Mouse (Mus musculus) erythroblast, embryonic 14.5 days (primary cell): ENCODE measurements around the gene Gm7138. TPM values are rescaled to one million over a fixed set of nuclear protein-coding genes. Genes with fewer than 3 reads are reported as not detected.

Source experiments
- H3K27me3 ChIP-seq: 2 replicates; pipeline ENCODE4 v1.6.1; 2012; ENCODE audit warnings: inconsistent platforms; ENCODE audit not compliant: control insufficient read depth
- H3K36me3 ChIP-seq: 2 replicates; pipeline ENCODE4 v1.6.1; 2012; ENCODE audit warnings: mild to moderate bottlenecking, inconsistent platforms; ENCODE audit not compliant: control insufficient read depth
- H3K4me1 ChIP-seq: 2 replicates; pipeline ENCODE4 v1.6.1; 2012; ENCODE audit warnings: inconsistent platforms; ENCODE audit not compliant: control insufficient read depth
- H3K4me3 ChIP-seq: replicated peaks from 2 replicates; pipeline ENCODE3; 2012; ENCODE audit warnings: moderate library complexity, mild to moderate bottlenecking, inconsistent platforms
- H3K9me3 ChIP-seq: 2 replicates; pipeline ENCODE4 v1.6.1; 2012; ENCODE audit warnings: low read length, inconsistent platforms, mixed read lengths; ENCODE audit not compliant: control insufficient read depth
- GATA1 ChIP-seq: IDR thresholded peaks from 2 replicates; pipeline ENCODE4 v1.6.1; 2012; ENCODE audit warnings: low read length, inconsistent platforms, mixed read lengths
- TAL1 ChIP-seq: IDR thresholded peaks from 3 replicates; pipeline ENCODE4 v1.6.1; 2012; ENCODE audit warnings: low read length, inconsistent platforms, mixed read lengths
- polyA plus RNA-seq: library from polyadenylated mRNA; stranded (reverse); fragments of >175 nt; gene quantifications from 2 replicates; pipeline ENCODE4 v1.2.3, GENCODE M21; 2012

The Gm7138 gene
- polyA plus RNA-seq, 1 experiment, result not detected

DNA sequence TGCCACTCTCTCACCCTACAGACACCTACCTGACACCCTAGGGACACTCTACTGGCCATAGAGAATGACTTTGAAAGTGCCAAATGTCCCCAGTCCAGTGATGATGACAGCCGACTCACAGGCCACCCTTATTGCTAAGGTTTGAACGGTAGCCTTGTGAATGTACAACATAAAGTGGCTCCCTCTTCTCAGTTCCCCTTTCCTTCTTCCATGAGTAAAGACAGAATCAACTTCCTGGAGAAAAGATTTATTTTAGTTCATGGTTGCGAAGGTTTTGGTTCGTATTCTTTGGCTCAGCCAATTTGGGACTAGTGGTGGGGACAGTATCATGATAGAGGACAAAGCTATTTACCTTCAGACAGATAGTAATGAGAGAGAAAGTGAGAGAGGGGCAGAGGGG is 37.8 kb downstream of the Gm7138 start:
- Histone ChIP-seq H3K9me3 (peaks cover 6% of the 10 kb centered on the region), H3K4me3 (no peak overlapping the region)
- TF ChIP-seq GATA1 (no peak), TAL1 (no peak)

DNA sequence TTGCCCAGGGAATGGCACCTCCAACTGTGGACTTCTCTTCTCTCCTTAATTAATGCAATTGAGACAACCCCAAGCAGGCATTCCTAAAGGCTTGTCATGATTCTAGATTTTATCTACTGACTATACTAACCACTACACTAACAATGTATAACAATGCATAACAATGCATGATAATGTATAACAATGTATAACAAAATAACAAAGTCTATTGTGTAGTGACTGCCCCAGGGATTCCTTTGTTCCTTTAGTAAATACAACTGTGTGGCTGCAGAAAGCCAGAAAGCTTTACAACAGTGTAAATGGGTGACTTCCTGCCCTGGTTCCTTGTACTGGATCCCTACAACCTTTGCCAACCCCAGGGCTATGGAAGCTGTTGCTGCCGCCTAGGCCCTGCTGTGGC is 40.8 kb downstream of the Gm7138 start:
- no peaks in the 10 kb centered on the region for H3K4me1 ChIP-seq
- no peak overlapping the region for H3K4me3 ChIP-seq
- peaks cover 6% of the 10 kb centered on the region for H3K9me3 ChIP-seq
- TF ChIP-seq GATA1 (no peak), TAL1 (no peak)
- H3K36me3 ChIP-seq, result no peaks in the 10 kb centered on the region
- no peaks in the 10 kb centered on the region for H3K27me3 ChIP-seq

More for the DNA sequence above, 37.8 kb downstream of the Gm7138 start:
- Histone ChIP-seq H3K36me3 (no peaks in the 10 kb centered on the region), H3K4me1 (no peaks in the 10 kb centered on the region), H3K27me3 (no peaks in the 10 kb centered on the region)

DNA sequence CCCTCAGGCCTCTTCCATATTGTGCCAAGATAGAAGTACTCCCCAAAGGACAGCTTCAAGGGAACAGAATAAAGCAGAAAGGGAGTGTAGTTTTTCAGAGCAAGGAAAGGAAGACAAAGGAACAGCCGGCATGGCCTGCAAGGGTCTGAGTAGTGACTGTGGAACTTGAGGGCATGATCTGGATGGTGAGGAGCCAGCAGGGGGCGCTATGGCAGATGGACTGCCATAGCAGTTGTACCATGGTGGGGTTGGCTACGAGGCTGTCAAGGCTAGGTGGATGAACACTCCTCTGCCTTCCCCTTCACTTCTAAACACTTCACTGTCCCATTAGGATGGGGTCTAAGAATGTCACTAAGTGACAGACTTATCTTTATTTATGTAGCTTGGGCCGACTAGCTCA is 47.5 kb downstream of the Gm7138 start:
- Histone ChIP-seq H3K27me3 (no peaks in the 10 kb centered on the region), H3K36me3 (no peaks in the 10 kb centered on the region), H3K9me3 (no peaks in the 10 kb centered on the region), H3K4me3 (no peak overlapping the region), H3K4me1 (no peaks in the 10 kb centered on the region)
- TF ChIP-seq GATA1 (no peak), TAL1 (no peak)

DNA sequence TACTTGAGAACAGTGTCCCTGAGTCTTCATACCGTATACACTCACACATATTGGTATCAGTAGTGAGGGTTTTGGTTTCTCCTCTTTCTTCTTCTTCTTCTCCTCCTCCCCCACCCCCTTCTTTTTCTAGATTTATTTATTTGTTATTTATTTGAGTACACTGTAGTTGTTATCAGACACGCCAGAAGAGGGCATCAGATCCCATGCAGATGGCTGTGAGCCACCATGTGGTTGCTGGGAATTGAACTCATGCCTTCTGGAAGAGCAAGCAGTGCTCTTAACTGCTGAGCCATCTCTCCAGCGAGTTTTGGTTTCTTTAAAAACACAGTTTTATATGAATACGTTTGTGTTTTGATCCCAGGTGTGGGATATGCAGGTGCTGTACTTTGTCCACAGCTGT is 48.5 kb downstream of the Gm7138 start:
- no peaks in the 10 kb centered on the region for H3K9me3 ChIP-seq
- no peaks in the 10 kb centered on the region for H3K27me3 ChIP-seq
- no peak overlapping the region for H3K4me3 ChIP-seq
- H3K4me1 ChIP-seq, result no peaks in the 10 kb centered on the region
- no peaks in the 10 kb centered on the region for H3K36me3 ChIP-seq
- no peak for TF ChIP-seq GATA1
- TF ChIP-seq TAL1, result no peak

Other genes with a start within 250 kb of the Gm7138 start
- 0.14 and 0.23 TPM in 2 replicates for gene Itgb2, start 246.7 kb downstream of the Gm7138 start, polyA plus RNA-seq
- 7.2 and 9.7 TPM in 2 replicates for gene Pttg1ip, start 195.2 kb downstream of the Gm7138 start, polyA plus RNA-seq
- gene Sumo3, start 170.8 kb downstream of the Gm7138 start, polyA plus RNA-seq, result 3.1 and 3.3 TPM in 2 replicates
- not detected in 2 replicates for gene Gm49325, start 170.7 kb downstream of the Gm7138 start, polyA plus RNA-seq
- gene Ube2g2, start 154.7 kb downstream of the Gm7138 start, polyA plus RNA-seq, result 2.6 and 2.9 TPM in 2 replicates
- not detected in 2 replicates for gene Tspear, start 90.4 kb downstream of the Gm7138 start, polyA plus RNA-seq
- not detected in 2 replicates for gene Gm19402, start 86.2 kb downstream of the Gm7138 start, polyA plus RNA-seq
- gene Gm9508, start 79.7 kb downstream of the Gm7138 start, polyA plus RNA-seq, result not detected in 2 replicates
- gene Gm10272, start 70.3 kb downstream of the Gm7138 start, polyA plus RNA-seq, result not detected in 2 replicates
- not detected in 2 replicates for gene Gm10024, start 65.5 kb downstream of the Gm7138 start, polyA plus RNA-seq
- not detected in 2 replicates for gene Gm10142, start 61.1 kb downstream of the Gm7138 start, polyA plus RNA-seq
- gene Krtap12-1, start 56.3 kb downstream of the Gm7138 start, polyA plus RNA-seq, result not detected in 2 replicates
- gene Gm10100, start 50.5 kb downstream of the Gm7138 start, polyA plus RNA-seq, result not detected in 2 replicates
- gene Gm18596, start 34.3 kb downstream of the Gm7138 start, polyA plus RNA-seq, result not detected in 2 replicates
- gene Gm9736, start 25.6 kb downstream of the Gm7138 start, polyA plus RNA-seq, result not detected in 2 replicates
- gene Gm3233, start 17.3 kb downstream of the Gm7138 start, polyA plus RNA-seq, result not detected in 2 replicates
- not detected in 2 replicates for gene Gm3238, start 5.6 kb downstream of the Gm7138 start, polyA plus RNA-seq
- gene Gm3250, start 5.6 kb upstream of the Gm7138 start, polyA plus RNA-seq, result not detected in 2 replicates
- not detected in 2 replicates for gene Gm7137, start 11.3 kb upstream of the Gm7138 start, polyA plus RNA-seq
- not detected in 2 replicates for gene Gm9639, start 18.1 kb upstream of the Gm7138 start, polyA plus RNA-seq
- not detected in 2 replicates for gene Gm19668, start 22.2 kb upstream of the Gm7138 start, polyA plus RNA-seq
- gene Gm9507, start 34.9 kb upstream of the Gm7138 start, polyA plus RNA-seq, result not detected in 2 replicates
- not detected in 2 replicates for gene Gm2696, start 37.7 kb upstream of the Gm7138 start, polyA plus RNA-seq
- gene Krtap10-4, start 50.2 kb upstream of the Gm7138 start, polyA plus RNA-seq, result not detected in 2 replicates
- 0.04 TPM in 1 of 2 replicates, not detected in the other for gene Krtap10-10, start 59.0 kb upstream of the Gm7138 start, polyA plus RNA-seq
- gene Gm36176, start 69.9 kb upstream of the Gm7138 start, polyA plus RNA-seq, result not detected in 2 replicates
- gene Gm10318, start 75.9 kb upstream of the Gm7138 start, polyA plus RNA-seq, result not detected in 2 replicates
- not detected in 2 replicates for gene Gm3285, start 85.0 kb upstream of the Gm7138 start, polyA plus RNA-seq
- gene Lrrc3, start 125.6 kb upstream of the Gm7138 start, polyA plus RNA-seq, result 0.01 TPM in 1 of 2 replicates, not detected in the other
- gene Trpm2, start 193.6 kb upstream of the Gm7138 start, polyA plus RNA-seq, result 0.01 and 0.02 TPM in 2 replicates
- gene 1810043G02Rik, start 201.6 kb upstream of the Gm7138 start, polyA plus RNA-seq, result 1.2 and 2.4 TPM in 2 replicates
- gene Pfkl, start 233.1 kb upstream of the Gm7138 start, polyA plus RNA-seq, result 21.8 and 26.2 TPM in 2 replicates